Mouse (Mus musculus) stomach, embryonic 16.5 days (tissue): ENCODE measurements around the gene Nlrp1b. TPM values are rescaled to one million over a fixed set of nuclear protein-coding genes. Genes with fewer than 3 reads are reported as not detected.

Experiments
- ATAC-seq: fragments of 200-750 bp; cut with Nextera tagmentation; 2 replicates; pipeline ENCODE4 v1.8.0; 2017; ENCODE audit warnings: moderate number of reproducible peaks, moderate TSS enrichment; ENCODE audit not compliant: insufficient read depth, low FRiP score
- H3K27ac ChIP-seq: fragments of 300-500 bp; sonication (generic); 2 replicates; pipeline ENCODE4 v1.5.1; 2014; ENCODE audit warnings: low read length
- H3K27me3 ChIP-seq: fragments of 300-500 bp; sonication (generic); 2 replicates; pipeline ENCODE4 v1.6.1; 2014; ENCODE audit warnings: low read length, control low read depth, mixed read lengths; ENCODE audit not compliant: control insufficient read depth, insufficient read depth
- H3K36me3 ChIP-seq: fragments of 300-500 bp; sonication (generic); 2 replicates; pipeline ENCODE4 v1.6.1; 2014; ENCODE audit warnings: low read length; ENCODE audit not compliant: control insufficient read depth, insufficient read depth
- H3K4me1 ChIP-seq: fragments of 300-500 bp; sonication (generic); 2 replicates; pipeline ENCODE4 v1.6.1; 2014; ENCODE audit warnings: low read length, control low read depth, mixed read lengths; ENCODE audit not compliant: control insufficient read depth, insufficient read depth
- H3K4me2 ChIP-seq: fragments of 300-500 bp; sonication (generic); 2 replicates; pipeline ENCODE4 v1.6.1; 2014; ENCODE audit warnings: low read depth, low read length, mixed read lengths
- H3K4me3 ChIP-seq: fragments of 300-500 bp; sonication (generic); replicated peaks from 2 replicates; pipeline ENCODE4 v1.5.1; 2014; ENCODE audit warnings: mild to moderate bottlenecking, low read length
- H3K9ac ChIP-seq: fragments of 300-500 bp; sonication (generic); 2 replicates; pipeline ENCODE4 v1.6.1; 2014; ENCODE audit warnings: low read length
- H3K9me3 ChIP-seq: fragments of 300-500 bp; sonication (generic); replicated peaks from 2 replicates; pipeline ENCODE4 v1.6.1; 2016; ENCODE audit warnings: low read length, control low read depth; ENCODE audit not compliant: control insufficient read depth
- WGBS: fragments of 180-500 bp; shearing (Covaris S2); extraction: QIAGEN DNeasy Blood & Tissue Kit; methylation state at CpG from one replicate; pipeline ENCODE4 v1.1.7; 2014; 5-methylcytosine and 5-hydroxymethylcytosine counted together
- polyA plus RNA-seq: library from polyadenylated mRNA; unstranded; fragments of >200 nt; fragmentation: Nextera tagmentation; extraction: Ambion mirVana; gene quantifications from 2 replicates; pipeline ENCODE4 v1.2.1, GENCODE M21; 2015

The Nlrp1b gene
- polyA plus RNA-seq = 0.06 TPM in 1 of 2 replicates, not detected in the other

GRCm38 (mm10) chr11:71230684-71231480 lies at the start of gene Nlrp1b:
Nlrp1b (minus strand) TSS chr11:71230733.
- H3K27ac ChIP-seq = peak within 1 kb of the TSS; percentile 18; the same call in 1 of the 2 replicates
- no peaks in the 10 kb centered on the region for H3K36me3 ChIP-seq
- H3K9me3 ChIP-seq = no peaks in the 10 kb centered on the region
- ATAC-seq = no peak
- H3K4me2 ChIP-seq = no peak within 1 kb of the TSS
- H3K27me3 ChIP-seq = no peaks in the 10 kb centered on the region
- no peak within 1 kb of the TSS for H3K4me3 ChIP-seq
- H3K4me1 ChIP-seq = peaks cover 3% of the 10 kb centered on the region; the same call in 1 of the 2 replicates
- 51% methylated on average over 2 of the region's 2 CpGs for WGBS
- H3K9ac ChIP-seq = no peak within 1 kb of the TSS

DNA sequence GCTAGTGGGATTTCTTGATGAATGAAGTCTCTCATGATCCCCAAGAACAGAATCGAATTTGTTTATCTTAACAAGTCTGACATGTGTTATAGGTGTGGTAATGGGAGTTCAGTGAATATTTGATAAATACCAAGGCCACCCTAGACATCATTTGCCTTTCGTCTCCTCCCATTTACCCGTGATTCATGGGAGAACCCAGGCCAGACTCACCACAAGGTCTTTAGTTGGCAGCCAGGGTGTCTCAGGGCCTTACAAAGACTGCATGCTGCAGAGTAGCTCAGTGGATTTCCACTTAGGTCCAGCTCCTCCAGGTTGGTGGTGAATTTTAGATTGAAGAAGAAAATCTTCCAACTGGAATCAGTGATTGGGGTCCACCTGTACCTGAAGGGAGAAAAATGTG lies 30.5 kb upstream of the Nlrp1b start:
- 50% methylated on average over 3 of the region's 3 CpGs for WGBS

DNA sequence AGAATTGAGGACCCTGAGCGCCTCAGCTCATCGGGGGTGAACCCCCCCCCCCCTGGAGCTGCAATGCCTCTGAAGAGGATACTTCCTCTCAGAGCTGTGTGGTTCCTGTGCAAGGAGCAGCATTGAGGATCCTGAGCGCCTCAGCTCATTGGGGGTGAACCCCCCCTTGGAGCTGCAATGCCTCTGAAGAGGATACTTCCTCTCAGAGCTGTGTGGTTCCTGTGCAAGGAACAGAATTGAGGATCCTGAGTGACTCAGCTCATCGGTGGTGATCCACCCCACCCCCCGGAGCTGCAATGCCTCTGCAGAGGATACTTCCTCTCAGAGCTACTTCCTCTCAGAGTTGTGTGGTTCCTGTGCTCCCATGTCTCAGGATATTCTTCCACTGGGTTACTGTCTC lies 20.8 kb upstream of the Nlrp1b start:
- no peak overlapping the region for H3K4me3 ChIP-seq
- WGBS = 56% methylated on average over 5 of the region's 5 CpGs

More for the DNA sequence above, 30.5 kb upstream of the Nlrp1b start:
- Histone ChIP-seq H3K4me1 (no peaks in the 10 kb centered on the region), H3K4me2 (no peak overlapping the region), H3K4me3 (no peak overlapping the region), H3K9ac (no peak overlapping the region), H3K27me3 (no peaks in the 10 kb centered on the region; the same call in 1 of the 2 replicates), H3K36me3 (no peaks in the 10 kb centered on the region), H3K27ac (no peak overlapping the region), H3K9me3 (no peaks in the 10 kb centered on the region)
- ATAC-seq = no peak

GRCm38 (mm10) chr11:71224614-71225013 lies 5.9 kb downstream of the Nlrp1b start:
- WGBS = 75% methylated on average over 2 of the region's 2 CpGs

More for the DNA sequence above, 20.8 kb upstream of the Nlrp1b start:
- Histone ChIP-seq H3K9ac (no peak overlapping the region), H3K4me2 (no peak overlapping the region), H3K27ac (no peak overlapping the region), H3K27me3 (no peaks in the 10 kb centered on the region), H3K36me3 (no peaks in the 10 kb centered on the region), H3K4me1 (no peaks in the 10 kb centered on the region), H3K9me3 (no peaks in the 10 kb centered on the region)
- no peak for ATAC-seq

GRCm38 (mm10) chr11:71202703-71203102 lies 27.8 kb downstream of the Nlrp1b start:
- Histone ChIP-seq H3K36me3 (no peaks in the 10 kb centered on the region), H3K9ac (no peak overlapping the region), H3K9me3 (no peaks in the 10 kb centered on the region), H3K4me1 (no peaks in the 10 kb centered on the region), H3K27ac (no peak overlapping the region), H3K4me3 (no peak overlapping the region), H3K27me3 (no peaks in the 10 kb centered on the region), H3K4me2 (no peak overlapping the region)
- ATAC-seq = no peak
- 50% methylated on average over 4 of the region's 4 CpGs for WGBS

More at GRCm38 (mm10) chr11:71224614-71225013, 5.9 kb downstream of the Nlrp1b start:
- Histone ChIP-seq H3K9me3 (no peaks in the 10 kb centered on the region), H3K4me1 (no peaks in the 10 kb centered on the region), H3K27ac (no peak overlapping the region), H3K36me3 (no peaks in the 10 kb centered on the region), H3K4me2 (no peak overlapping the region), H3K9ac (no peak overlapping the region), H3K4me3 (no peak overlapping the region), H3K27me3 (no peaks in the 10 kb centered on the region)
- ATAC-seq = no peak

GRCm38 (mm10) chr11:71199349-71199748 lies 31.2 kb downstream of the Nlrp1b start:
- no peak overlapping the region for H3K4me2 ChIP-seq
- H3K9ac ChIP-seq = no peak overlapping the region
- no peaks in the 10 kb centered on the region for H3K36me3 ChIP-seq
- no peaks in the 10 kb centered on the region for H3K4me1 ChIP-seq
- no peaks in the 10 kb centered on the region for H3K9me3 ChIP-seq
- no peak overlapping the region for H3K27ac ChIP-seq
- no peak overlapping the region for H3K4me3 ChIP-seq
- ATAC-seq = no peak
- 80% methylated on average over 2 of the region's 2 CpGs for WGBS
- H3K27me3 ChIP-seq = no peaks in the 10 kb centered on the region

GRCm38 (mm10) chr11:71169633-71170032 lies 60.9 kb downstream of the Nlrp1b start:
- ATAC-seq = no peak
- H3K27me3 ChIP-seq = no peaks in the 10 kb centered on the region
- H3K36me3 ChIP-seq = no peaks in the 10 kb centered on the region
- no peaks in the 10 kb centered on the region for H3K4me1 ChIP-seq
- no peak overlapping the region for H3K4me2 ChIP-seq
- no peaks in the 10 kb centered on the region for H3K9me3 ChIP-seq
- H3K4me3 ChIP-seq = no peak overlapping the region
- H3K9ac ChIP-seq = no peak overlapping the region
- 77% methylated on average over 1 of the region's 1 CpGs for WGBS
- no peak overlapping the region for H3K27ac ChIP-seq

GRCm38 (mm10) chr11:71164139-71164538 lies 66.4 kb downstream of the Nlrp1b start:
- ATAC-seq = no peak
- Histone ChIP-seq H3K4me2 (no peak overlapping the region), H3K9me3 (no peaks in the 10 kb centered on the region), H3K27me3 (no peaks in the 10 kb centered on the region), H3K9ac (no peak overlapping the region), H3K4me1 (no peaks in the 10 kb centered on the region), H3K4me3 (no peak overlapping the region), H3K27ac (no peak overlapping the region), H3K36me3 (no peaks in the 10 kb centered on the region)
- 72% methylated on average over 1 of the region's 1 CpGs for WGBS

GRCm38 (mm10) chr11:71159439-71160136 lies 70.9 kb downstream of the Nlrp1b start:
- Histone ChIP-seq H3K27ac (no peak overlapping the region), H3K9me3 (no peaks in the 10 kb centered on the region), H3K9ac (no peak overlapping the region), H3K27me3 (no peaks in the 10 kb centered on the region), H3K4me1 (no peaks in the 10 kb centered on the region), H3K36me3 (no peaks in the 10 kb centered on the region), H3K4me3 (no peak overlapping the region), H3K4me2 (no peak overlapping the region)
- no peak for ATAC-seq
- WGBS = 67% methylated on average over 3 of the region's 3 CpGs
